Mouse (Mus musculus) kidney, adult 2 months (tissue): ENCODE measurements around the gene Acat3.

ENCODE experiments used
- CTCF ChIP-seq: fragments of 200-500 bp; conservative IDR thresholded peaks from 2 replicates; pipeline ENCODE4 v1.5.1; 2011; ENCODE audit warnings: low read depth, mild to moderate bottlenecking, control low read depth, low read length, moderate library complexity, mixed read lengths; ENCODE audit not compliant: insufficient read depth, insufficient read length
- POLR2A ChIP-seq: fragments of 200-500 bp; IDR thresholded peaks from one replicate; pipeline ENCODE4 v1.6.1; 2011; ENCODE audit warnings: low read depth, low read length, control low read depth

DNA sequence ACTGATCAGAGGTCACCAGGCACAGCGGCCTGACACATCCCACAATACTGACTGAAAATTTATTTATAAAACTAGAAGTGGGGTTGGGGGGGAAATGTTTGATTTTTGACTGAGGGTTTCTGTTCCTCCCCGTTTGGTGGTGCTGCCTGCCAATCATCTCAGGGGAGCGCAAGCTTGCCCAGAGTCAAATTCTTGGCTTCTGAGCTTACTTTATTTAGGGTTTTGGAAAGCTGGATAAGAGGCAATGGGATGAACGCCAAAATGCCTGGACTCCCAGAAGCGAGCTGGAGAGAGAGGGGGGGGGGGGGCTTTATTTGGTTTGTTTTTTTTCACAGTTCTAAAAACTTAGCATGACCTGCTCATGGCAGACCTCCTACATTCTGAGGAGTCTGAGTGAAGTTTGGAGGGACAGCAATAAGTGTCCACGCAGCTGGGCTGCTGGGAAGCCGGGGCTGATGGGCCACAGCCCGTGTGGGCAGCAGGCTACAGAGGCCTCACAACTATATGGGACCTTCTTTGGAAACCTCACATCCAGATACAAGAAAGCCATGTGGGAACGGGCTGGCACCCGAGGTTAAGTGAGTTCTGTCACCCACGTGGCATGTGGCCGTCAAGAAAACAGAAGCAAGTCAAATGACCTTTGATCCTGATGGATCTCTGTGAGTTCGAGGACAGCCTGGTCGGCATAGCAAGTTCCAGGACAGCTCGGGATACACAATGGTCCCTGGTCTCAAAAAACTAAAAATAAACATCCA, 53.2 kb downstream of the Acat3 start:
- no peak for TF ChIP-seq POLR2A
- TF ChIP-seq CTCF = no peak
